Mouse (Mus musculus) forebrain, embryonic 11.5 days (tissue): Measurements from ENCODE around the gene AI413582. TPM values are rescaled to one million over a fixed set of nuclear protein-coding genes. Genes with fewer than 3 reads are reported as not detected.

Source experiments
- ATAC-seq: fragments of 200-750 bp; cut with Nextera tagmentation; replicated peaks from 2 replicates; pipeline ENCODE4 v1.8.0; 2017; ENCODE audit warnings: moderate TSS enrichment; ENCODE audit not compliant: low FRiP score
- DNase-seq: peaks from one replicate; pipeline ENCODE4 v3.0.0-alpha.2; 2017; ENCODE audit warnings: low spot score
- H3K27ac ChIP-seq: fragments of 300-500 bp; sonication (generic); 2 replicates; pipeline ENCODE4 v1.5.1; 2014; ENCODE audit warnings: low read depth, low read length
- H3K27me3 ChIP-seq: fragments of 300-500 bp; sonication (generic); 2 replicates; pipeline ENCODE4 v1.6.1; 2014; ENCODE audit warnings: mild to moderate bottlenecking, low read length, mixed read lengths; ENCODE audit not compliant: control insufficient read depth, insufficient read depth
- H3K36me3 ChIP-seq: fragments of 300-500 bp; sonication (generic); 2 replicates; pipeline ENCODE4 v1.6.1; 2014; ENCODE audit warnings: mild to moderate bottlenecking, low read length, moderate library complexity, mixed read lengths; ENCODE audit not compliant: control insufficient read depth, insufficient read depth
- H3K4me1 ChIP-seq: fragments of 300-500 bp; sonication (generic); replicated peaks from 2 replicates; pipeline ENCODE4 v1.6.1; 2014; ENCODE audit warnings: low read length, mixed read lengths; ENCODE audit not compliant: control insufficient read depth, insufficient read depth
- H3K4me2 ChIP-seq: fragments of 300-500 bp; sonication (generic); 2 replicates; pipeline ENCODE4 v1.6.1; 2014; ENCODE audit warnings: low read depth, mild to moderate bottlenecking, low read length, moderate library complexity, mixed read lengths; ENCODE audit not compliant: severe bottlenecking
- H3K4me3 ChIP-seq: fragments of 300-500 bp; sonication (generic); 2 replicates; pipeline ENCODE4 v1.5.1; 2014; ENCODE audit warnings: low read depth, low read length
- H3K9ac ChIP-seq: fragments of 300-500 bp; sonication (generic); 2 replicates; pipeline ENCODE4 v1.6.1; 2014; ENCODE audit warnings: low read length
- H3K9me3 ChIP-seq: fragments of 300-500 bp; sonication (generic); 2 replicates; pipeline ENCODE4 v1.6.1; 2016; ENCODE audit warnings: low read length, mixed read lengths; ENCODE audit not compliant: control insufficient read depth
- WGBS: fragments of 180-500 bp; shearing (Covaris S2); extraction: QIAGEN DNeasy Blood & Tissue Kit; methylation state at CpG from one replicate; pipeline ENCODE4 v1.1.7; 2014; 5-methylcytosine and 5-hydroxymethylcytosine counted together
- polyA plus RNA-seq: library from polyadenylated mRNA; unstranded; fragments of >200 nt; fragmentation: Nextera tagmentation; extraction: Ambion mirVana; gene quantifications from 2 replicates; pipeline ENCODE4 v1.2.1, GENCODE M21; 2014

The AI413582 gene
- polyA plus RNA-seq, result 14.6 and 16.7 TPM in 2 replicates

DNA sequence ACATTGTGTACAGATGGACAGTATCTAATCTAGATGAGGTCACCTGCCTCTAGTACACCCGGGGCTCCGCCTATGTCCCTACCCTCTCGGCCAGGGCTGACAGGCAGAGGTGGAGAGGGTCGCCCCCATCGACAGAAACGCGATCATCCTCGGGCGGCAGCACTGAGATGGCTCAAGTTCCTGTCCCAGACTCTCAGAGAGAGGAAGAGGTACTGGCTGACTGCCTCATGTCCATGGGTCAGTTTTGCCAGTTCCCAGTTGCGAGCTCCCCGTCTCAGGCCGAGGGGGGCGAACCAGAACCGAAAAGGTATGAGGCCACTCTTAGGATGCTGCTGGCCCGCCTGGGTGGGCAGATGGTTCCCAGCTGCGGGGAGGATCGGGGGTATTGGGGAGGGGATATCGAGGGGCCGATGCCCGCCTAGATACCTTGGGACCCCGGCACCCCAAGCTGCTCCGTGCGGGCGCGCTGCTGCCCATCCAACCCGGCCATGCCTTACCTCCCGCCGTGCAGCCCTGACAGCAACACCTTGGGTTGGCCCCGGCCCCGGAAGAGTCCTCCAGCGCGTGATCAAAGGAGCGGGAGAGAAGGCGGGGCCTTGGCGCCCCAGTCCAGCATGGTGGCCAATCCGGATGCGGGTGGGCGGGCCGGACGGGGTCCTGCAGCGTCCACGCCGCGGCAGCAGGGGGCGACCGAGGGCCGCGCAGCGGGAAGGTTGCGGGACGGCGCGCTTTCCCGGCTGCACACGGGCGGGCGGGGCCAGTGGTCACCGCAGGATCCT lies at the start of gene AI413582:
Gene AI413582, minus strand, starts transcription at position 594 of the 779 bp plus-strand sequence.
- ATAC-seq (peak; percentile 93), DNase-seq (peak; percentile 99)
- Histone ChIP-seq H3K9ac (peak within 1 kb of the TSS; percentile 74), H3K4me3 (peak within 1 kb of the TSS; percentile 51), H3K27ac (no peak within 1 kb of the TSS), H3K27me3 (no peaks in the 10 kb centered on the region), H3K4me1 (peaks cover 17% of the 10 kb centered on the region; the same call in 1 of the 2 replicates), H3K4me2 (peak within 1 kb of the TSS; percentile 92), H3K36me3 (peaks cover 3% of the 10 kb centered on the region; the same call in 1 of the 2 replicates), H3K9me3 (no peaks in the 10 kb centered on the region)
- WGBS, result under 1% methylated on average over 55 of the region's 58 CpGs

DNA sequence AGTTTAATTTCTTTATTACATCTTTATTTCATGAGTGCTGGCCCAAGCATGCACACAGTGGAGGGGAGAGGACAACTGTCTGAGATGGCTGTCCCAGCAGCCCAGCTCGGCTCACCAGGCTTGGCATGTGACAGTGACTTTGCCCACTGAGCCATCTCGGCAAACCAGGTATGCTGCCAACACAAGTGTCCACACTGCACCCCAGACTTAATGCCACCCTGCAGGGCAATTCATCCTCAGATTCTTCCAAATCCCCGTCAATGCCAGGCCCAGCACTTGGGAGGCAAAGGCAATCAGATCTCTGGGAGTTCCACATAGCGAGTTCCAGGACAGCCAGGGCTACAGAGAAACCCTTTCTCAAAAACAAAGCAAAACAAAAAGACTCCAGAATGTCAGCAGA lies 47.5 kb upstream of the AI413582 start:
- H3K9me3 ChIP-seq, result peaks cover 3% of the 10 kb centered on the region; the same call in 1 of the 2 replicates
- no peak overlapping the region for H3K27ac ChIP-seq
- no peaks in the 10 kb centered on the region for H3K4me1 ChIP-seq
- H3K4me2 ChIP-seq, result no peak overlapping the region
- no peak for ATAC-seq
- no peaks in the 10 kb centered on the region for H3K27me3 ChIP-seq
- WGBS, result 84% methylated on average over 4 of the region's 4 CpGs
- peaks cover 3% of the 10 kb centered on the region; the same call in 1 of the 2 replicates for H3K36me3 ChIP-seq
- no peak for DNase-seq
- no peak overlapping the region for H3K9ac ChIP-seq
- no peak overlapping the region for H3K4me3 ChIP-seq

DNA sequence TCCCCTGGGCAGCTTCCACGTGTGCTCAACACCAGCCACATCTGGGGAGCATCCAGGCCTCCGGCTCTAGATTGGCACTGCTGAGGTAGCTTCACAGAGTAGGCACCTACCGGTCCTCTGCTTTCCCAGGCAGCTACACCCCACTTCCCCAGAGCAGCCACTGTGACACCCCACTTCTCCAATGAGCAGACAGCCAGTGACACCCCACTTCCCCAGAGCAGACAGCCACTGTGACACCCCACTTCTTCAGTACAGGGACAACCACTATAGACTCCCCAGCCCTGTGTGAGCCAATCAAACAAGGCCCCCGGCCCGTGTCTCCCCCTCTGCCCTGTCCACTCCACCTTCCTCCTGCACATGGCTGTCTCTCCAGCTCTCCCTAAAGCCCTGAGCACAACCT lies 46.4 kb upstream of the AI413582 start:
- DNase-seq (no peak), ATAC-seq (no peak)
- Histone ChIP-seq H3K4me3 (no peak overlapping the region), H3K27ac (no peak overlapping the region), H3K9me3 (no peaks in the 10 kb centered on the region; the same call in 1 of the 2 replicates), H3K27me3 (no peaks in the 10 kb centered on the region), H3K9ac (no peak overlapping the region), H3K4me2 (no peak overlapping the region), H3K36me3 (no peaks in the 10 kb centered on the region; the same call in 1 of the 2 replicates), H3K4me1 (no peaks in the 10 kb centered on the region)
- 90% methylated on average over 5 of the region's 5 CpGs for WGBS

DNA sequence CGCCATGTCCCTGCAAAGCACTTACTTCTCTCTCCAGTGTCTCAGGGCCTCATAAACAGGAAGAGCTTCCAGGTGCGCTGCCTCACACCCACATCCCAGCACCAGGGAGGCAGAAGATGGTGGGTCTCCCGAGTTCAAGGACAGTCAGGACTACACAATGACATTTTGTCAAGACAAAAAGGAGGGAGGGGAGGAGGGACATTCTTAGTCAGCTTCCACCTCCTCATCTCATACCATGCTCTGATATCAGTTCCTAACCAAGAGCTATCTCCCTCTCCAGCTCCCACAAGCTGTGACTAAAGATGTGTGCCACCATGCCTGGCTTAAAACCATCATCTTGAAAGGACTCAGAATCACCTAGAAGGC lies 45.9 kb upstream of the AI413582 start:
- 82% methylated on average over 3 of the region's 3 CpGs for WGBS
- Histone ChIP-seq H3K4me3 (no peak overlapping the region), H3K9ac (no peak overlapping the region), H3K27me3 (no peaks in the 10 kb centered on the region), H3K36me3 (no peaks in the 10 kb centered on the region; the same call in 1 of the 2 replicates), H3K4me2 (no peak overlapping the region), H3K4me1 (no peaks in the 10 kb centered on the region), H3K9me3 (no peaks in the 10 kb centered on the region), H3K27ac (no peak overlapping the region)
- ATAC-seq (no peak), DNase-seq (no peak)

DNA sequence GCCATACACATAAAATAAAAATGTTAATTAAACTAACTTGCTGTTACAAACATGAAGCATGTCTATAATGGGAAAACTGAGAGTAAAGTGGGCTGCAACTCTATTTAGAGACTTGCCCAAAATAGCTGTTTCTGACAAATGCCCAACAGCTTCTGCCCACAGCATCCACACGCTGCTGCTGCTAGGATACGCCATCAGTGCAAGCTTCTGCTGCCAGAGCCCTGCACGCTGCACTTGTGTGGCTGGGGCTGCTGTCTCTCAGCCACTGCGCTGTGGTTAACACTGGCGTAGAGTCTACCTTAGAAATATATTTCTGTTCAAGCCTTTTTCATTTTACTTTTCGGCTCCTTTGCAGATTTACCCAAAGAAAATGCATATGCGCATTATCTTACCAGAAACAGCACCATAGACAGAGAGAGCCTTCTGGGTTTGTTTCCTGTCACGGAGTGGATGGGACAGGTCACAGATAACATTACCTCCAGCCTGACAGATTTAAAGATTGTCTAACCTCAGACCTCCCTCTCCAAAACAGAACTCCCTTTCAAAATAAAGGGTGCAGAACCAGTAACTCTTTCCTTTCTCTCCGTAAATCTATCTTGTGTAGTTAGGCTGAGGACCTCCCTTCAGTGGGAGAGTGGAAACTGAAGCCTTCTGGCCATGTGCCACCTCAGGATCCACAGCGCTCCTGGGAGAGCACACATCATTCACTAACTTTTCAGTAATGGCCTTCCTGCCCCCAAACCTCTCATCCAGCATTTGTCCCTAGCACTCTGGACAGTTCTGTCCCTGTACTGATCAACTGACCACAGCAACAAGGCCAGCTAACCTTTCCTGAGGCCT lies 45.3 kb upstream of the AI413582 start:
- H3K9me3 ChIP-seq, result no peaks in the 10 kb centered on the region
- no peak overlapping the region for H3K4me2 ChIP-seq
- DNase-seq, result no peak
- H3K4me1 ChIP-seq, result no peaks in the 10 kb centered on the region
- H3K27ac ChIP-seq, result no peak overlapping the region
- ATAC-seq, result no peak
- 90% methylated on average over 10 of the region's 10 CpGs for WGBS
- H3K27me3 ChIP-seq, result no peaks in the 10 kb centered on the region
- no peak overlapping the region for H3K9ac ChIP-seq
- H3K36me3 ChIP-seq, result no peaks in the 10 kb centered on the region
- no peak overlapping the region for H3K4me3 ChIP-seq

DNA sequence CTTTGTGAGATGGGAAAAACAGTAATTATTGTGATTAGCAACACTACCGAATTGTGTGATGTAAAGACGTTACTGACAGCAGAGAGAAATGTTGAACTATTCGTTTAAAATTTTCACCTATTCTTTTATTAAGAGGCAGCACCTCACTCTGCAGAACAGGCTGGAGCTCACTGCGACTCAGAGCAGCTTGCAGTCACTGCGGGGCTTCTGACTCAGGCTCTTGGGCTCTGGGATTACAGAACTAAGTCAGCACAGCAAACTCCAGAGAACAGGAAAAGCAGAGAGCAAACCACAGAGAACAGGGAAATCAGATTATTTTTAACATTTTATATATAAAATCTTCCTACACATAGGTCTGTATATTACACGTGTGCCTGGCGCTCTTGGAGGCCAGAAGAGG lies 44.0 kb upstream of the AI413582 start:
- H3K4me1 ChIP-seq, result no peaks in the 10 kb centered on the region
- no peaks in the 10 kb centered on the region for H3K36me3 ChIP-seq
- 92% methylated on average over 7 of the region's 7 CpGs for WGBS
- no peak overlapping the region for H3K4me3 ChIP-seq
- DNase-seq, result no peak
- no peaks in the 10 kb centered on the region for H3K27me3 ChIP-seq
- H3K9me3 ChIP-seq, result no peaks in the 10 kb centered on the region
- no peak overlapping the region for H3K9ac ChIP-seq
- H3K27ac ChIP-seq, result no peak overlapping the region
- no peak overlapping the region for H3K4me2 ChIP-seq
- ATAC-seq, result no peak

DNA sequence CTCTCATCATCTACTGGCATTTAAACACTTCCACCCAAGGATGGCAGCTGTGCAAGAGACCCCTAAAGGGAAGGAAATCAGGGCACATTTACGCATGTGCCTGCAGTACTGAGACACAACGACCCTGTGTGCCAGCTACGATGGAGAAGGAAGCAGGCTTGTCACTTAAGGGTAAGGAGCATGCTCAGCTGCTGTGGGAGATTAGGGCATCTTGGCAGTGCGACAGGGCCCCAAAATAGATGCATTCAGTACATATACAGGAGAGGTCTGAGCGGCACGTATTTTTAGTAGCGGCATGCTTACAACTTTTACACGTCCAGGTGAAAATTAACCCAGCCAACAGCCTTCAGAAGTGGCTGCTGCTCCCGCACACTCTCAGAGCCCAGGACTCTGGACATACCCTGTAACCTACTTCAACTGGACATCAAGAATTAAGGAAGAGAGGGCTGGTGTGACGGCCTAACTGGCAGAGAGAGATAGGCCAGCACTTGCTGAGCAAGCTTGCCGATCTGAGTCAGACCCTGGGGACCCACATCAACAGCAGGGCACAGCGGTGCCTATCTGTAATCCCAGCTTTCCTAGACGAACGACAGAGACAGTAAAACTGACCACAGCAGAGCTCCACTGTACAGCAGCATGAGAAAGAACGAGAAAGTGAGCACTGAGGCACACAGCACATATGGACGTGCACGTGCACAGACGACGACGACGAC lies 38.1 kb upstream of the AI413582 start:
- ATAC-seq (no peak), DNase-seq (no peak)
- no peaks in the 10 kb centered on the region for H3K9me3 ChIP-seq
- no peak overlapping the region for H3K9ac ChIP-seq
- no peak overlapping the region for H3K27ac ChIP-seq
- no peak overlapping the region for H3K4me2 ChIP-seq
- no peak overlapping the region for H3K4me3 ChIP-seq
- no peaks in the 10 kb centered on the region for H3K36me3 ChIP-seq
- H3K27me3 ChIP-seq, result no peaks in the 10 kb centered on the region
- 89% methylated on average over 21 of the region's 21 CpGs for whole genome bisulfite sequencing
- H3K4me1 ChIP-seq, result peaks cover 2% of the 10 kb centered on the region; the same call in 1 of the 2 replicates

DNA sequence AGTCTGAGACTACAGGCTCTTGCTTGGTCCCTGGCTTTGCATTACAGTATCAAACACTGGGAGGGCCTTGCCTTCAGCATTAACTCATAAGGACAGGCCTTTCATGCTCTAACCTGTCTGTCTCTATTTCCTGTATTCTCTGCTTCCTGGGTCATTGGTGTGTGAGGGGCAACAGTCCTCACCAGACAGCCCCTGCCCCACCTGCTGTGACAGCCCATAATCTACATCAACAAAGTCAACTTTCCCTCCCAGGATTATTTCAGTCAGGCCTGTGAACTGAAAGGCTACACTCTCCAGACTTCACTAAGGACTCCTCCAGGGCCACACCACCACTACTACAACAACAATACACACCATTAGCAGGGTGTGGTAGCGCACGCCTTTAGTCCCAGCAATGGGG lies 37.5 kb upstream of the AI413582 start:
- Histone ChIP-seq H3K27ac (no peak overlapping the region), H3K9ac (no peak overlapping the region), H3K4me2 (no peak overlapping the region), H3K9me3 (no peaks in the 10 kb centered on the region), H3K4me1 (peaks cover 2% of the 10 kb centered on the region; the same call in 1 of the 2 replicates), H3K27me3 (no peaks in the 10 kb centered on the region), H3K36me3 (no peaks in the 10 kb centered on the region), H3K4me3 (no peak overlapping the region)
- 86% methylated on average over 2 of the region's 2 CpGs for WGBS
- no peak for DNase-seq
- no peak for ATAC-seq
